Mouse (Mus musculus) testis, adult 2 months (tissue): Measurements from ENCODE around the gene Mgat3.

Experiments
- CTCF ChIP-seq: fragments of 200-500 bp; IDR thresholded peaks from 2 replicates; pipeline ENCODE4 v1.5.1; 2012; ENCODE audit warnings: low read depth, mild to moderate bottlenecking, inconsistent platforms, low read length, moderate library complexity; ENCODE audit not compliant: control insufficient read depth, insufficient read depth, insufficient replicate concordance
- POLR2A ChIP-seq: fragments of 200-500 bp; IDR thresholded peaks from 2 replicates; pipeline ENCODE4 v1.6.1; 2012; ENCODE audit warnings: low read depth, mild to moderate bottlenecking, inconsistent platforms, low read length, moderate library complexity; ENCODE audit not compliant: control insufficient read depth

DNA sequence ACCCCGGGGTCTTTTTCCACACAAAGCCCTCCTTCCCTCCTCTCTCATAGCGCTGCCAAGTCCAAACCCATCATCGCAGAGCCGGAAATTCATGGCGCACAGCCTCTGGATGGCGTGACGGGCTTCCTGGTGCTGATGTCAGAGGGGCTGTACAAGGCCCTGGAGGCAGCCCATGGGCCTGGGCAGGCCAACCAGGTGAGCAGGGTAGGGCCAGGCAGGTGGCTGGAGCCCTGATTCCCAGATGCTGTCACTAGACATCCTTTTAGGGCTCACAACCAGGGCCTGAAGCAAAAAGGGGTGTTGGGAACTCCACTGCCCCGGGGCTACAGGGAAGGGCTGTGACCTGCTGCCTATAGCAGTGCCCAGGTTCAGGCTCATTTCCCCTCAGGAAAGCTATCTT lies 17.8 kb upstream of the Mgat3 start:
- TF ChIP-seq POLR2A: no peak
- no peak for TF ChIP-seq CTCF
